Mouse (Mus musculus) MEL (cell line): ENCODE measurements around the gene Nelfa. TPM values are rescaled to one million over a fixed set of nuclear protein-coding genes. Genes with fewer than 3 reads are reported as not detected.
A peak's percentile ranks its signal among the peaks of the same experiment; 100 is the strongest.

Source experiments
- DNase-seq: peaks from one replicate; pipeline ENCODE4 v3.0.0; 2011; ENCODE audit warnings: low read depth, low spot score
- H3K27ac ChIP-seq: 2 replicates; pipeline ENCODE4 v1.5.1; 2012; ENCODE audit warnings: low read depth, mild to moderate bottlenecking, control low read depth, low read length, moderate library complexity; ENCODE audit not compliant: control insufficient read depth
- H3K27me3 ChIP-seq, 2 experiments: fragments of 150-350 bp in 1 of 2; sonication (generic) in 1 of 2; 2 replicates each; pipeline ENCODE4 v1.6.1; 2012; ENCODE audit warnings: low read length in 2 of 2, mild to moderate bottlenecking in 2 of 2, improper control_type of control experiment in 1 of 2, moderate library complexity in 1 of 2; ENCODE audit not compliant: insufficient read depth in 2 of 2, control insufficient read depth in 1 of 2
- H3K36me3 ChIP-seq, 2 experiments: 2 replicates each; pipeline ENCODE4 v1.6.1; 2012 to 2014; ENCODE audit warnings: low read length in 2 of 2, improper control_type of control experiment in 1 of 2, inconsistent platforms in 1 of 2, mild to moderate bottlenecking in 1 of 2; ENCODE audit not compliant: insufficient read depth in 2 of 2, control insufficient read depth in 1 of 2
- H3K4me1 ChIP-seq, 2 experiments: fragments of 150-350 bp in 1 of 2; sonication (generic) in 1 of 2; 2 replicates each; pipeline ENCODE4 v1.6.1; 2012; ENCODE audit warnings: low read length in 2 of 2, improper control_type of control experiment in 1 of 2, mild to moderate bottlenecking in 1 of 2; ENCODE audit not compliant: insufficient read depth in 2 of 2, control insufficient read depth in 1 of 2
- H3K4me3 ChIP-seq, 2 experiments: fragments of 150-350 bp in 1 of 2; sonication (generic) in 1 of 2; 2 replicates each; pipeline ENCODE4 v1.5.1; 2012; ENCODE audit warnings: low read depth in 2 of 2, low read length in 2 of 2, mild to moderate bottlenecking in 2 of 2, moderate library complexity in 2 of 2, control low read depth in 1 of 2, improper control_type of control experiment in 1 of 2; ENCODE audit not compliant: control insufficient read depth in 1 of 2, insufficient read depth in 1 of 2
- H3K79me2 ChIP-seq: 2 replicates; pipeline ENCODE4 v1.6.1; 2012; ENCODE audit warnings: mild to moderate bottlenecking, low read length, moderate library complexity; ENCODE audit not compliant: control insufficient read depth, poor library complexity, insufficient read depth
- H3K9ac ChIP-seq: 2 replicates; pipeline ENCODE4 v1.6.1; 2012; ENCODE audit warnings: low read depth, mild to moderate bottlenecking, control low read depth, low read length, moderate library complexity; ENCODE audit not compliant: control insufficient read depth, poor library complexity, severe bottlenecking
- H3K9me3 ChIP-seq: fragments of 150-350 bp; sonication (generic); replicated peaks from 2 replicates; pipeline ENCODE4 v1.6.1; 2012; ENCODE audit warnings: mild to moderate bottlenecking, low read length, improper control_type of control experiment, moderate library complexity; ENCODE audit not compliant: insufficient read depth
- CTCF ChIP-seq, 3 experiments: IDR thresholded peaks in 2 of 3; conservative IDR thresholded peaks in 1 of 3; 2 replicates each; pipeline ENCODE4 v1.5.1; 2011 to 2012; ENCODE audit warnings: low read length in 3 of 3, low read depth in 2 of 3, mild to moderate bottlenecking in 2 of 3, improper control_type of control experiment in 1 of 3, inconsistent platforms in 1 of 3, mixed read lengths in 1 of 3, moderate library complexity in 1 of 3; ENCODE audit not compliant: control insufficient read depth in 1 of 3, insufficient read depth in 1 of 3, poor library complexity in 1 of 3, severe bottlenecking in 1 of 3
- ETS1 ChIP-seq: IDR thresholded peaks from 2 replicates; pipeline ENCODE4 v1.6.1; 2012; ENCODE audit warnings: low read depth, mild to moderate bottlenecking, inconsistent platforms, low read length, improper control_type of control experiment, moderate library complexity
- GABPA ChIP-seq: IDR thresholded peaks from 2 replicates; pipeline ENCODE4 v1.6.1; 2012; ENCODE audit warnings: low read depth, mild to moderate bottlenecking, inconsistent platforms, low read length, improper control_type of control experiment, moderate library complexity
- HCFC1 ChIP-seq: IDR thresholded peaks from 2 replicates; pipeline ENCODE4 v1.6.1; 2012; ENCODE audit warnings: low read depth, mild to moderate bottlenecking, inconsistent platforms, low read length, improper control_type of control experiment, moderate library complexity
- JUND ChIP-seq: IDR thresholded peaks from 2 replicates; pipeline ENCODE4 v1.6.1; 2011; ENCODE audit warnings: low read depth, mild to moderate bottlenecking, improper control_type of control experiment, low read length
- MAFK ChIP-seq: IDR thresholded peaks from 2 replicates; pipeline ENCODE4 v1.6.1; 2011; ENCODE audit warnings: low read depth, mild to moderate bottlenecking, low read length, improper control_type of control experiment, borderline replicate concordance
- MAX ChIP-seq: IDR thresholded peaks from 2 replicates; pipeline ENCODE4 v1.6.1; 2011; ENCODE audit warnings: low read length, improper control_type of control experiment
- MAZ ChIP-seq: IDR thresholded peaks from 2 replicates; pipeline ENCODE4 v1.6.1; 2012; ENCODE audit warnings: low read depth, mild to moderate bottlenecking, inconsistent platforms, low read length, improper control_type of control experiment
- NELFE ChIP-seq: IDR thresholded peaks from 2 replicates; pipeline ENCODE4 v1.6.1; 2011; ENCODE audit warnings: low read depth, low read length, improper control_type of control experiment
- POLR2A ChIP-seq, 2 experiments: IDR thresholded peaks; 2 replicates each; pipeline ENCODE4 v1.6.1; 2011 to 2012; ENCODE audit warnings: low read length in 2 of 2, mild to moderate bottlenecking in 2 of 2, control low read depth in 1 of 2, improper control_type of control experiment in 1 of 2, low read depth in 1 of 2, moderate library complexity in 1 of 2; ENCODE audit not compliant: control insufficient read depth in 1 of 2, insufficient read depth in 1 of 2, poor library complexity in 1 of 2
- POLR2AphosphoS2 ChIP-seq: IDR thresholded peaks from 2 replicates; pipeline ENCODE4 v1.6.1; 2011; ENCODE audit warnings: low read length, improper control_type of control experiment
- POLR2AphosphoS5 ChIP-seq: IDR thresholded peaks from 2 replicates; pipeline ENCODE4 v1.6.1; 2012; ENCODE audit warnings: low read depth, borderline replicate concordance, mild to moderate bottlenecking, inconsistent platforms, low read length, moderate library complexity, mixed read lengths
- RAD21 ChIP-seq: IDR thresholded peaks from 2 replicates; pipeline ENCODE4 v1.6.1; 2011; ENCODE audit warnings: mild to moderate bottlenecking, low read depth, low read length, improper control_type of control experiment
- SIN3A ChIP-seq: IDR thresholded peaks from 2 replicates; pipeline ENCODE4 v1.6.1; 2012; ENCODE audit warnings: low read length, improper control_type of control experiment, inconsistent platforms
- TAL1 ChIP-seq: IDR thresholded peaks from 2 replicates; pipeline ENCODE4 v1.6.1; 2012; ENCODE audit warnings: mild to moderate bottlenecking, inconsistent platforms, low read length, moderate library complexity, mixed read lengths
- TBP ChIP-seq: IDR thresholded peaks from 2 replicates; pipeline ENCODE4 v1.8.0; 2011; ENCODE audit warnings: low read depth, low read length, improper control_type of control experiment
- TCF12 ChIP-seq: IDR thresholded peaks from 2 replicates; pipeline ENCODE4 v1.6.1; 2014; ENCODE audit warnings: low read depth, mild to moderate bottlenecking, inconsistent platforms, low read length, improper control_type of control experiment, moderate library complexity
- UBTF ChIP-seq: IDR thresholded peaks from 2 replicates; pipeline ENCODE4 v1.6.1; 2012; ENCODE audit warnings: low read depth, mild to moderate bottlenecking, inconsistent platforms, low read length, improper control_type of control experiment, moderate library complexity, borderline replicate concordance; ENCODE audit not compliant: insufficient read depth
- ZKSCAN1 ChIP-seq: IDR thresholded peaks from 2 replicates; pipeline ENCODE4 v1.6.1; 2012; ENCODE audit warnings: low read depth, mild to moderate bottlenecking, inconsistent platforms, low read length, improper control_type of control experiment, moderate library complexity
- ZMIZ1 ChIP-seq: IDR thresholded peaks from 2 replicates; pipeline ENCODE4 v1.6.1; 2012; ENCODE audit warnings: low read depth, mild to moderate bottlenecking, inconsistent platforms, low read length, improper control_type of control experiment, moderate library complexity
- polyA plus RNA-seq, 2 experiments: library from polyadenylated mRNA; stranded (reverse) in 1 of 2; unstranded in 1 of 2; fragments of >175 nt in 1 of 2; fragments of >200 nt in 1 of 2; gene quantifications; 2 replicates each; pipeline versions ENCODE4 v1.2.1 to v1.2.4; 2012; ENCODE audit warnings: low replicate concordance in 2 of 2, low read depth in 1 of 2; ENCODE audit not compliant: insufficient read length in 2 of 2, insufficient read depth in 1 of 2, missing spikeins in 1 of 2
- total RNA-seq: library from RNA; depleted of rRNA; stranded (reverse); fragments of 300-350 nt; gene quantifications from 2 replicates; pipeline ENCODE4 v1.2.3, GENCODE M21; 2012

Gene Nelfa
- total and polyA plus RNA-seq, 3 experiments: 58.7 to 207 (median 117) TPM

DNA sequence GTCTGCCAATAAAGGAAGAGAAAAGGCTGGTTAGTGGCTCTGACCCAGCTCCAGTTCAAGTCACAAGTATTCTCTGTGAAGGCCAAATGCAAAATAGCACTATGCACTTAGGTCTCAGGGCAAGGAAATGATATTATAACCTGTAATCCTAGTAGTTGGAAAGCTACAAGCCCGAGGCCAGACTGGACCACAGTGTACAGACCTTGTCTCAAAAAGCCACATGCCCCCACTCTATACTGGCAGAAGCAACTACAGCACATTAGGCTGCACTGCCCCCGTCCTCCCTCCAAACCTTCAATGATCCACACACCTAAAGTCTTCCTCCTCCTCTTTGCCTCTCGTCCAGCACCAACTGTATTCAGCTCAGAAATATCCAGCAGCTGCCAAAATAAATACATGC lies 34.9 kb downstream of the Nelfa start:
- no peaks in the 10 kb centered on the region for H3K9me3 ChIP-seq
- H3K4me1 ChIP-seq: no peaks in the 10 kb centered on the region
- TF ChIP-seq ZKSCAN1 (no peak), RAD21 (no peak), POLR2AphosphoS5 (no peak), TAL1 (no peak), MAZ (no peak), HCFC1 (no peak)
- no peak overlapping the region for H3K9ac ChIP-seq
- no peak overlapping the region for H3K27ac ChIP-seq
- H3K79me2 ChIP-seq: no peaks in the 10 kb centered on the region
- H3K4me3 ChIP-seq: no peak overlapping the region
- no peaks in the 10 kb centered on the region for H3K27me3 ChIP-seq
- no peak for DNase-seq
- peaks cover 0 to 35% of the 10 kb centered on the region in 2 experiments; a peak in 2 of 4 replicates for H3K36me3 ChIP-seq

GRCm38 (mm10) chr5:33900701-33901263 lies 35.4 kb downstream of the Nelfa start:
- no peaks in the 10 kb centered on the region for H3K4me1 ChIP-seq
- TF ChIP-seq POLR2AphosphoS5: peak; percentile 66; the same call in 1 of the 2 replicates
- no peak for TF ChIP-seq TAL1
- TF ChIP-seq POLR2AphosphoS2: 0 out of 2 replicates have a peak, but pooled peaks have one; percentile 24

GRCm38 (mm10) chr5:33900101-33900500 lies 36.1 kb downstream of the Nelfa start:
- Histone ChIP-seq H3K9ac (no peak overlapping the region), H3K79me2 (no peaks in the 10 kb centered on the region), H3K9me3 (no peaks in the 10 kb centered on the region), H3K27ac (no peak overlapping the region), H3K36me3 (peaks cover 0 to 43% of the 10 kb centered on the region in 2 experiments; a peak in 2 of 4 replicates), H3K4me1 (no peaks in the 10 kb centered on the region), H3K4me3 (no peak overlapping the region), H3K27me3 (no peaks in the 10 kb centered on the region)
- DNase-seq: no peak
- no peak for TF ChIP-seq TBP
- TF ChIP-seq POLR2AphosphoS2: peak; percentile 14; the same call in 1 of the 2 replicates

More at GRCm38 (mm10) chr5:33900701-33901263, 35.4 kb downstream of the Nelfa start:
- no peaks in the 10 kb centered on the region for H3K79me2 ChIP-seq
- no peak overlapping the region for H3K4me3 ChIP-seq
- DNase-seq: no peak
- peaks cover 0 to 37% of the 10 kb centered on the region in 2 experiments; a peak in 2 of 4 replicates for H3K36me3 ChIP-seq
- H3K27ac ChIP-seq: no peak overlapping the region
- H3K9ac ChIP-seq: no peak overlapping the region
- H3K9me3 ChIP-seq: no peaks in the 10 kb centered on the region
- no peaks in the 10 kb centered on the region for H3K27me3 ChIP-seq

DNA sequence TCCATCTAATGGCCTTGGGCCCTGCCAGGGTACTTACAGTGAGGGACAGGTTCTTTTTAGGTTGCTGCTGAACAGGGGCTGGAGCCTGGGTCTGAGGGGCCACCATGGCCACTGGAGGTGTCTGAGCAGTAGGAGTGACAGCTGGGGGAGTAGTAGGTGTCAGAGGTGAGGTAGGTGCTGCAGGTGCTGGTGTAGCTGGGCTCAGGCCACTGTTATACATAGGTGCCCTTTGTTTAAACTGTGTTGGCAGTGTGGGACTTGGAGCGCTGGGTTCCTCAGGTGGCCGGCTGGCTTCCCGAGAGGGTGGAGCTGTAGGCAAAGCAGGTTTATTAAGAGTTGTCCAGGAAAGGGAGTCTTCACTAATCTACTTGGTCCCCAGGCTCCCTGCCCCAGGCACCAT lies 37.0 kb downstream of the Nelfa start:
- Histone ChIP-seq H3K36me3 (peaks cover 0 to 43% of the 10 kb centered on the region in 2 experiments; a peak in 2 of 4 replicates), H3K4me3 (no peak overlapping the region), H3K79me2 (no peaks in the 10 kb centered on the region), H3K4me1 (no peaks in the 10 kb centered on the region), H3K9me3 (no peaks in the 10 kb centered on the region), H3K9ac (no peak overlapping the region), H3K27me3 (no peaks in the 10 kb centered on the region), H3K27ac (no peak overlapping the region)
- no peak for DNase-seq
- TF ChIP-seq TCF12 (no peak), GABPA (no peak), MAFK (no peak), NELFE (no peak), POLR2AphosphoS2 (no peak; the same call in 1 of the 2 replicates), CTCF (IDR thresholded peaks at IDR 0.05 in 2 of 3, conservative IDR thresholded peaks at IDR 0.05 in 1 of 3; ENCODE audit: control insufficient read depth in 1 of 3, insufficient read depth in 1 of 3, low read depth in 2 of 3, low read length in 3 of 3, poor library complexity in 1 of 3, severe bottlenecking in 1 of 3) (no peak), ZMIZ1 (no peak), SIN3A (no peak), ETS1 (no peak), MAX (no peak), TBP (no peak), JUND (no peak), POLR2A (IDR thresholded peaks at IDR 0.05; ENCODE audit: control insufficient read depth in 1 of 2, insufficient read depth in 1 of 2, low read depth in 1 of 2, low read length in 2 of 2, poor library complexity in 1 of 2) (no peak; a peak in 1 of 4 replicates), UBTF (no peak), HCFC1 (no peak)
